Mouse (Mus musculus): ENCODE results near the gene Kmt2c. TPM values are rescaled to one million over a fixed set of nuclear protein-coding genes. Genes with fewer than 3 reads are reported as not detected.

Gene Kmt2c
- polyA plus RNA-seq, 1 experiment = 2.6 TPM

GRCm38 (mm10) chr5:25540921-25541320 is 42.3 kb upstream of the Kmt2c start:
- H3K79me2 ChIP-seq (ENCODE audit: control insufficient read depth, insufficient read depth) = no peaks in the 10 kb centered on the region
- no peak overlapping the region for H3K4me3 ChIP-seq (ENCODE audit: insufficient read depth, poor library complexity, severe bottlenecking)
- TF ChIP-seq CEBPB (IDR thresholded peaks at IDR 0.05; ENCODE audit: low read depth) (no peak), MYOD1 (IDR thresholded peaks at IDR 0.05; ENCODE audit: control insufficient read depth, insufficient read length, low read depth) (no peak), CTCF (IDR thresholded peaks at IDR 0.05; ENCODE audit: control insufficient read depth, insufficient read depth, insufficient read length) (no peak), FOSL1 (IDR thresholded peaks at IDR 0.05; ENCODE audit: insufficient read depth, low read length, poor library complexity, severe bottlenecking) (no peak), USF1 (IDR thresholded peaks at IDR 0.05; ENCODE audit: low read depth) (no peak), MYOG (IDR thresholded peaks at IDR 0.05; ENCODE audit: control insufficient read depth, extremely low read depth, insufficient read length) (no peak), MAX (IDR thresholded peaks at IDR 0.05) (no peak)
- no peaks in the 10 kb centered on the region for H3K36me3 ChIP-seq (ENCODE audit: control insufficient read depth, insufficient read depth)
- H3K27me3 ChIP-seq (ENCODE audit: control insufficient read depth, insufficient read depth, insufficient read length) = no peaks in the 10 kb centered on the region
- no peaks in the 10 kb centered on the region for H3K79me3 ChIP-seq (ENCODE audit: low read depth)
- no peak overlapping the region for H3ac ChIP-seq (ENCODE audit: control insufficient read depth, insufficient read length, low read depth)

- TF ChIP-seq USF1 (IDR thresholded peaks at IDR 0.05; ENCODE audit: low read depth) = no peak
- TF ChIP-seq FOSL1 (IDR thresholded peaks at IDR 0.05; ENCODE audit: insufficient read depth, low read length, poor library complexity, severe bottlenecking) = no peak
- no peak for TF ChIP-seq MAX (IDR thresholded peaks at IDR 0.05)
- TF ChIP-seq MYOD1 (IDR thresholded peaks at IDR 0.05; ENCODE audit: control insufficient read depth, insufficient read length, low read depth) = no peak
- no peak for TF ChIP-seq MYOG (IDR thresholded peaks at IDR 0.05; ENCODE audit: control insufficient read depth, extremely low read depth, insufficient read length)
- no peak for TF ChIP-seq CTCF (IDR thresholded peaks at IDR 0.05; ENCODE audit: control insufficient read depth, insufficient read depth, insufficient read length)
- no peak for TF ChIP-seq CEBPB (IDR thresholded peaks at IDR 0.05; ENCODE audit: low read depth)
- no peaks in the 10 kb centered on the region for H3K79me2 ChIP-seq (ENCODE audit: control insufficient read depth, insufficient read depth)
- no peaks in the 10 kb centered on the region for H3K36me3 ChIP-seq (ENCODE audit: control insufficient read depth, insufficient read depth)
Measured at GRCm38 (mm10) chr5:25540412-25540811, 41.8 kb upstream of the Kmt2c start.

GRCm38 (mm10) chr5:25536921-25537409 is 38.4 kb upstream of the Kmt2c start:
- TF ChIP-seq CEBPB (IDR thresholded peaks at IDR 0.05; ENCODE audit: low read depth) = no peak
- TF ChIP-seq MAX (IDR thresholded peaks at IDR 0.05) = no peak
- no peak for TF ChIP-seq CTCF (IDR thresholded peaks at IDR 0.05; ENCODE audit: control insufficient read depth, insufficient read depth, insufficient read length)
- TF ChIP-seq MYOG (IDR thresholded peaks at IDR 0.05; ENCODE audit: control insufficient read depth, extremely low read depth, insufficient read length) = no peak
- TF ChIP-seq USF1 (IDR thresholded peaks at IDR 0.05; ENCODE audit: low read depth) = no peak
- Histone ChIP-seq H3K79me3 (ENCODE audit: low read depth) (no peaks in the 10 kb centered on the region), H3K36me3 (ENCODE audit: control insufficient read depth, insufficient read depth) (no peaks in the 10 kb centered on the region), H3K27me3 (ENCODE audit: control insufficient read depth, insufficient read depth, insufficient read length) (no peaks in the 10 kb centered on the region), H3K4me3 (ENCODE audit: insufficient read depth, poor library complexity, severe bottlenecking) (no peak overlapping the region), H3ac (ENCODE audit: control insufficient read depth, insufficient read length, low read depth) (no peak overlapping the region), H3K79me2 (ENCODE audit: control insufficient read depth, insufficient read depth) (no peaks in the 10 kb centered on the region)

More at GRCm38 (mm10) chr5:25540412-25540811, 41.8 kb upstream of the Kmt2c start:
- Histone ChIP-seq H3K27me3 (ENCODE audit: control insufficient read depth, insufficient read depth, insufficient read length) (no peaks in the 10 kb centered on the region), H3K4me3 (ENCODE audit: insufficient read depth, poor library complexity, severe bottlenecking) (no peak overlapping the region), H3K79me3 (ENCODE audit: low read depth) (no peaks in the 10 kb centered on the region), H3ac (ENCODE audit: control insufficient read depth, insufficient read length, low read depth) (no peak overlapping the region)

- no peak for TF ChIP-seq MYOD1 (IDR thresholded peaks at IDR 0.05; ENCODE audit: control insufficient read depth, insufficient read length, low read depth)
- no peak for TF ChIP-seq CTCF (IDR thresholded peaks at IDR 0.05; ENCODE audit: control insufficient read depth, insufficient read depth, insufficient read length)
- no peak for TF ChIP-seq MYOG (IDR thresholded peaks at IDR 0.05; ENCODE audit: control insufficient read depth, extremely low read depth, insufficient read length)
- TF ChIP-seq MAX (IDR thresholded peaks at IDR 0.05) = no peak
- no peak for TF ChIP-seq USF1 (IDR thresholded peaks at IDR 0.05; ENCODE audit: low read depth)
- TF ChIP-seq FOSL1 (IDR thresholded peaks at IDR 0.05; ENCODE audit: insufficient read depth, low read length, poor library complexity, severe bottlenecking) = no peak
- no peak for TF ChIP-seq CEBPB (IDR thresholded peaks at IDR 0.05; ENCODE audit: low read depth)
- Histone ChIP-seq H3K79me2 (ENCODE audit: control insufficient read depth, insufficient read depth) (no peaks in the 10 kb centered on the region), H3ac (ENCODE audit: control insufficient read depth, insufficient read length, low read depth) (no peak overlapping the region), H3K4me3 (ENCODE audit: insufficient read depth, poor library complexity, severe bottlenecking) (no peak overlapping the region), H3K27me3 (ENCODE audit: control insufficient read depth, insufficient read depth, insufficient read length) (no peaks in the 10 kb centered on the region), H3K36me3 (ENCODE audit: control insufficient read depth, insufficient read depth) (no peaks in the 10 kb centered on the region), H3K79me3 (ENCODE audit: low read depth) (no peaks in the 10 kb centered on the region)
Measured at GRCm38 (mm10) chr5:25536451-25536850, 37.9 kb upstream of the Kmt2c start.

- TF ChIP-seq USF1 (IDR thresholded peaks at IDR 0.05; ENCODE audit: low read depth) (no peak), CEBPB (IDR thresholded peaks at IDR 0.05; ENCODE audit: low read depth) (no peak), CTCF (IDR thresholded peaks at IDR 0.05; ENCODE audit: control insufficient read depth, insufficient read depth, insufficient read length) (no peak), MYOD1 (IDR thresholded peaks at IDR 0.05; ENCODE audit: control insufficient read depth, insufficient read length, low read depth) (no peak), MAX (IDR thresholded peaks at IDR 0.05) (no peak), MYOG (IDR thresholded peaks at IDR 0.05; ENCODE audit: control insufficient read depth, extremely low read depth, insufficient read length) (no peak), FOSL1 (IDR thresholded peaks at IDR 0.05; ENCODE audit: insufficient read depth, low read length, poor library complexity, severe bottlenecking) (no peak)
- Histone ChIP-seq H3K36me3 (ENCODE audit: control insufficient read depth, insufficient read depth) (no peaks in the 10 kb centered on the region), H3ac (ENCODE audit: control insufficient read depth, insufficient read length, low read depth) (no peak overlapping the region), H3K4me3 (ENCODE audit: insufficient read depth, poor library complexity, severe bottlenecking) (no peak overlapping the region), H3K79me2 (ENCODE audit: control insufficient read depth, insufficient read depth) (no peaks in the 10 kb centered on the region), H3K27me3 (ENCODE audit: control insufficient read depth, insufficient read depth, insufficient read length) (no peaks in the 10 kb centered on the region), H3K79me3 (ENCODE audit: low read depth) (no peaks in the 10 kb centered on the region)
Measured at GRCm38 (mm10) chr5:25535566-25535965, 37.0 kb upstream of the Kmt2c start.

- Histone ChIP-seq H3ac (ENCODE audit: control insufficient read depth, insufficient read length, low read depth) (no peak overlapping the region), H3K79me3 (ENCODE audit: low read depth) (no peaks in the 10 kb centered on the region), H3K27me3 (ENCODE audit: control insufficient read depth, insufficient read depth, insufficient read length) (no peaks in the 10 kb centered on the region), H3K79me2 (ENCODE audit: control insufficient read depth, insufficient read depth) (no peaks in the 10 kb centered on the region), H3K4me3 (ENCODE audit: insufficient read depth, poor library complexity, severe bottlenecking) (no peak overlapping the region), H3K36me3 (ENCODE audit: control insufficient read depth, insufficient read depth) (no peaks in the 10 kb centered on the region)
- no peak for TF ChIP-seq USF1 (IDR thresholded peaks at IDR 0.05; ENCODE audit: low read depth)
- no peak for TF ChIP-seq MYOD1 (IDR thresholded peaks at IDR 0.05; ENCODE audit: control insufficient read depth, insufficient read length, low read depth)
- TF ChIP-seq CEBPB (IDR thresholded peaks at IDR 0.05; ENCODE audit: low read depth) = no peak
- no peak for TF ChIP-seq MAX (IDR thresholded peaks at IDR 0.05)
Measured at GRCm38 (mm10) chr5:25533298-25533697, 34.7 kb upstream of the Kmt2c start.

Data from C2C12 (cell line).